Comparison of ENCODE assay signal across 13 mouse cellular contexts in genomic region chr1:153585752-153586151, GRCm38 (mm10). TPM values are rescaled to one million over a fixed set of nuclear protein-coding genes. Genes with fewer than 3 reads are reported as not detected.
A peak's percentile ranks its signal among the peaks of the same experiment; 100 is the strongest.
DNase-seq lines count a peak whose midpoint lies in the region; ATAC-seq and TF ChIP-seq lines count a peak whose summit lies in the region.
"Had no signal": no experiment of that assay in that cellular context is flagged by ENCODE, and none has a peak within 500 bp of the region (broad histone marks: within the 10 kb centered on the region; RNA-seq: fewer than 3 reads in every experiment).

No protein-coding gene starts in this region.

- H3K9ac ChIP-seq in lung, embryonic 14.5 days: no peak overlapping the region
- H3K9ac ChIP-seq: hindbrain, embryonic 13.5 days; liver, embryonic 14.5 days had no signal

- no peak overlapping the region for H3K4me2 ChIP-seq in lung, embryonic 14.5 days
- H3K4me2 ChIP-seq: hindbrain, embryonic 13.5 days had no signal

- H3K9me3 ChIP-seq in lung, embryonic 14.5 days (ENCODE audit: low read depth, low read length): no peaks in the 10 kb centered on the region
- H3K9me3 ChIP-seq: hindbrain, embryonic 13.5 days had no signal

- ATAC-seq in granulocyte monocyte progenitor cell, adult 5-6 weeks (replicated peaks; ENCODE audit: poor library complexity, severe bottlenecking): peak; percentile 92
- ATAC-seq in lung, embryonic 14.5 days (ENCODE audit: insufficient read depth): peak; percentile 41; the same call in 1 of the 2 replicates
- ATAC-seq: forebrain, embryonic 14.5 days had no signal

- no peak for TF ChIP-seq CTCF in C2C12 (IDR thresholded peaks at IDR 0.05; ENCODE audit: control insufficient read depth, insufficient read depth, insufficient read length)
- no peak for TF ChIP-seq CTCF in lung, embryonic 14.5 days (IDR thresholded peaks at IDR 0.05; ENCODE audit: low read depth)
- no peak for TF ChIP-seq CTCF in kidney, adult 2 months (conservative IDR thresholded peaks at IDR 0.05; ENCODE audit: insufficient read depth, insufficient read length, low read depth, low read length)

- no peaks in the 10 kb centered on the region for H3K79me2 ChIP-seq in C2C12 (ENCODE audit: control insufficient read depth, insufficient read depth)

- no peaks in the 10 kb centered on the region for H3K36me3 ChIP-seq in C2C12 (ENCODE audit: control insufficient read depth, insufficient read depth)
- no peaks in the 10 kb centered on the region for H3K36me3 ChIP-seq in lung, embryonic 14.5 days (ENCODE audit: insufficient read depth)
- no peaks in the 10 kb centered on the region for H3K36me3 ChIP-seq in kidney, adult 2 months (ENCODE audit: control insufficient read depth, insufficient read depth, low read length)
- H3K36me3 ChIP-seq: hindbrain, embryonic 13.5 days had no signal

- no peak overlapping the region for H3ac ChIP-seq in C2C12 (ENCODE audit: control insufficient read depth, insufficient read length, low read depth)

- H3K27me3 ChIP-seq in C2C12 (ENCODE audit: control insufficient read depth, insufficient read depth, insufficient read length): no peaks in the 10 kb centered on the region
- no peaks in the 10 kb centered on the region for H3K27me3 ChIP-seq in lung, embryonic 14.5 days (ENCODE audit: insufficient read depth, low read length)
- H3K27me3 ChIP-seq in kidney, adult 2 months (replicated peaks; ENCODE audit: control insufficient read depth, insufficient read depth, low read length): peaks cover 1% of the 10 kb centered on the region; the same call in 1 of the 2 replicates
- H3K27me3 ChIP-seq: hindbrain, embryonic 13.5 days had no signal

- peak; percentile 88 for DNase-seq in 3T3-L1 (ENCODE audit: low read depth, low spot score)
- peak; percentile 47 for DNase-seq in lung, embryonic 14.5 days
- DNase-seq in kidney, adult 2 months: no peak
- DNase-seq in spleen, postnatal 4 days (ENCODE audit: low spot score in 2 of 2): no peak
- no peak for DNase-seq in gastrocnemius, postnatal 4 days (ENCODE audit: low spot score in 2 of 2)
- DNase-seq: cerebellum, postnatal 36 days; kidney, postnatal 36 days; thymus, adult 2 months had no signal

- peak overlapping the region; percentile 26; the same call in 1 of the 2 replicates for H3K27ac ChIP-seq in lung, embryonic 14.5 days (ENCODE audit: low read depth)
- no peak overlapping the region for H3K27ac ChIP-seq in kidney, adult 2 months (ENCODE audit: insufficient read depth, low read depth, low read length)
- H3K27ac ChIP-seq: hindbrain, embryonic 13.5 days; liver, embryonic 14.5 days had no signal

- no peak for TF ChIP-seq POLR2A in kidney, adult 2 months (IDR thresholded peaks at IDR 0.05; ENCODE audit: low read depth, low read length)

- 59% methylated on average over 2 of the region's 2 CpGs for WGBS in lung, embryonic 14.5 days
- 83% methylated on average over 2 of the region's 2 CpGs for WGBS in kidney, adult 2 months

- no peak overlapping the region for H3K4me3 ChIP-seq in C2C12 (ENCODE audit: insufficient read depth, poor library complexity, severe bottlenecking)
- no peak overlapping the region for H3K4me3 ChIP-seq in lung, embryonic 14.5 days (ENCODE audit: low read depth, low read length)
- H3K4me3 ChIP-seq in kidney, adult 2 months (ENCODE audit: insufficient read depth, low read depth, low read length): no peak overlapping the region
- H3K4me3 ChIP-seq: hindbrain, embryonic 13.5 days had no signal

- H3K4me1 ChIP-seq in lung, embryonic 14.5 days (ENCODE audit: insufficient read depth): 0 out of 2 replicates have a peak, but pooled peaks cover 4% of the 10 kb centered on the region
- H3K4me1 ChIP-seq in kidney, adult 2 months (ENCODE audit: control insufficient read depth, insufficient read depth, low read length): no peaks in the 10 kb centered on the region
- H3K4me1 ChIP-seq: hindbrain, embryonic 13.5 days had no signal

- H3K79me3 ChIP-seq in C2C12 (ENCODE audit: low read depth): no peaks in the 10 kb centered on the region

TF ChIP-seq in C2C12, 6 proteins besides CTCF, POLR2A, EP300 and RAD21:
- TF ChIP-seq FOSL1 (IDR thresholded peaks at IDR 0.05; ENCODE audit: insufficient read depth, low read length, poor library complexity, severe bottlenecking) (peak; percentile 22), CEBPB (IDR thresholded peaks at IDR 0.05; ENCODE audit: low read depth) (peak; percentile 79), MYOD1 (IDR thresholded peaks at IDR 0.05; ENCODE audit: control insufficient read depth, insufficient read length, low read depth) (no peak)

RNA-seq across cellular contexts. Expression of gene Npl, which starts 35.9 kb away (rescaled TPM):
- polyA plus RNA-seq in C2C12 (2012; fragmentation: generic; extraction: Trizol): 0.26 TPM
- 20.9 and 29.3 TPM in 2 replicates for total RNA-seq in granulocyte monocyte progenitor cell, adult 5-6 weeks (2014; fragmentation: Nextera tagmentation)
- 13.4 and 19.9 TPM in 2 replicates for total RNA-seq in granulocyte monocyte progenitor cell, adult 5-6 weeks (2017)
- polyA plus RNA-seq in lung, embryonic 14.5 days (2014; fragmentation: Nextera tagmentation; extraction: Ambion mirVana): 7.6 and 8.1 TPM in 2 replicates
- 33.7 and 41.2 TPM in 2 replicates for polyA plus RNA-seq in kidney, adult 2 months (2012; rRNA removed)
- total RNA-seq in gastrocnemius, postnatal 4 days (2021): 1 to 10 TPM; 5.2 to 5.6 TPM

Comparison
In these comparisons a context has a peak if more than half of its experiments do, and no peak if none do; other contexts are left out.
1. DNase-seq: peak in 3T3-L1 (single experiment) and lung, embryonic 14.5 days (single experiment); none in kidney, adult 2 months (single experiment), spleen, postnatal 4 days (0 of 2) and gastrocnemius, postnatal 4 days (0 of 2).